Mouse (Mus musculus) stomach, embryonic 16.5 days (tissue): ENCODE data around the gene Mcpt8. TPM values are rescaled to one million over a fixed set of nuclear protein-coding genes. Genes with fewer than 3 reads are reported as not detected.
"Not testable (repeated sequence)": the region's sequence is repeated elsewhere in the genome, so short reads cannot be mapped to it uniquely, and the experiment has no call there.

ENCODE experiments used
- ATAC-seq: fragments of 200-750 bp; cut with Nextera tagmentation; 2 replicates; pipeline ENCODE4 v1.8.0; 2017; ENCODE audit warnings: moderate number of reproducible peaks, moderate TSS enrichment; ENCODE audit not compliant: insufficient read depth, low FRiP score
- H3K27ac ChIP-seq: fragments of 300-500 bp; sonication (generic); 2 replicates; pipeline ENCODE4 v1.5.1; 2014; ENCODE audit warnings: low read length
- H3K27me3 ChIP-seq: fragments of 300-500 bp; sonication (generic); 2 replicates; pipeline ENCODE4 v1.6.1; 2014; ENCODE audit warnings: low read length, control low read depth, mixed read lengths; ENCODE audit not compliant: control insufficient read depth, insufficient read depth
- H3K36me3 ChIP-seq: fragments of 300-500 bp; sonication (generic); 2 replicates; pipeline ENCODE4 v1.6.1; 2014; ENCODE audit warnings: low read length; ENCODE audit not compliant: control insufficient read depth, insufficient read depth
- H3K4me1 ChIP-seq: fragments of 300-500 bp; sonication (generic); 2 replicates; pipeline ENCODE4 v1.6.1; 2014; ENCODE audit warnings: low read length, control low read depth, mixed read lengths; ENCODE audit not compliant: control insufficient read depth, insufficient read depth
- H3K4me2 ChIP-seq: fragments of 300-500 bp; sonication (generic); 2 replicates; pipeline ENCODE4 v1.6.1; 2014; ENCODE audit warnings: low read depth, low read length, mixed read lengths
- H3K4me3 ChIP-seq: fragments of 300-500 bp; sonication (generic); replicated peaks from 2 replicates; pipeline ENCODE4 v1.5.1; 2014; ENCODE audit warnings: mild to moderate bottlenecking, low read length
- H3K9ac ChIP-seq: fragments of 300-500 bp; sonication (generic); 2 replicates; pipeline ENCODE4 v1.6.1; 2014; ENCODE audit warnings: low read length
- H3K9me3 ChIP-seq: fragments of 300-500 bp; sonication (generic); replicated peaks from 2 replicates; pipeline ENCODE4 v1.6.1; 2016; ENCODE audit warnings: low read length, control low read depth; ENCODE audit not compliant: control insufficient read depth
- WGBS: fragments of 180-500 bp; shearing (Covaris S2); extraction: QIAGEN DNeasy Blood & Tissue Kit; methylation state at CpG from one replicate; pipeline ENCODE4 v1.1.7; 2014; 5-methylcytosine and 5-hydroxymethylcytosine counted together
- polyA plus RNA-seq: library from polyadenylated mRNA; unstranded; fragments of >200 nt; fragmentation: Nextera tagmentation; extraction: Ambion mirVana; gene quantifications from 2 replicates; pipeline ENCODE4 v1.2.1, GENCODE M21; 2015

Mcpt8 gene
- polyA plus RNA-seq, 1 experiment from 2014 or later: 4.3 TPM

DNA sequence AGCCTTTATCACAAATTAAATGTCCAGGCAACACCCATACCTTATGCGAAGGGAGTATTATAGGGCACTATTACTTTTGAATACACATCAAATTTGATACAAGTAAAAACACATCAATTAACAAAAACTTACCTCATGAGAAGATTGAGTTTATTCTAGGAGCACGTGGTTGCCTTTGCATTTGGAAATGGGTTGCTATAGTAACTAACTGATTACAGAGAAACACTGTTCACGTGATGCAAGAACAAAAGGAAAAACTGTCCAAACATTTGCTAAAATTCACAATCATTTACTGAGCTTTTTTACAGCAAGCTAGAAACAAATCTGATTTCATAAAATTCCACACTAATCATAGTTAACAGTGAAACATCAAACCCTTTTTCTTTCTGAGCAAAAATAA lies 18.4 kb upstream of the Mcpt8 start:
- no peak for ATAC-seq
- no peaks in the 10 kb centered on the region for H3K4me1 ChIP-seq
- no peak overlapping the region for H3K9ac ChIP-seq
- H3K4me2 ChIP-seq: no peak overlapping the region
- no peaks in the 10 kb centered on the region for H3K9me3 ChIP-seq
- H3K27ac ChIP-seq: no peak overlapping the region
- 56% methylated on average over 3 of the region's 3 CpGs for WGBS
- H3K27me3 ChIP-seq: no peaks in the 10 kb centered on the region
- no peak overlapping the region for H3K4me3 ChIP-seq
- no peaks in the 10 kb centered on the region for H3K36me3 ChIP-seq

DNA sequence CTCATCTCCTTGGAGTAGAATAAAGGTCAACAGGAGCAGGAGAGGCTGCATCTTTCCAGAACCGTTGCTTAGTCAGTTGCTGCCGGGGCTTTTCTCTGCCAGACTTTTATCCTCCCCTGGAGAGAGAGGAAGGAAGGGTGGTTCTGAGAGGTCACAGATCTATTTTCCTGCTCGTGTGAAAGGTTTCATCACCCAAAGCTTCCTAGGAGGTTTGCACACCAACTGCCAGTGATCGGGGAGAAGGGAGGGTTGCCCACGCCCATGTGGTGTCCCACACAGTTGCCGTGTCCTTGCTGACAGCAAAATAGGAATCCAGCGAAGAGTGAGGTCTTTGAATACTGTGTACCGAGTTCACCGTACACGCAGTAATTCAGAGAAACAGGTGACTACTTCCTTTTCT lies 17.3 kb upstream of the Mcpt8 start, which contains the start of gene Ctsg:
Ctsg (minus strand) TSS at position 189 of the 400 bp plus-strand sequence.
- H3K4me1 ChIP-seq: no peaks in the 10 kb centered on the region
- no peak for ATAC-seq
- no peaks in the 10 kb centered on the region for H3K36me3 ChIP-seq
- no peaks in the 10 kb centered on the region for H3K27me3 ChIP-seq
- H3K9me3 ChIP-seq: no peaks in the 10 kb centered on the region
- no peak within 1 kb of the TSS for H3K4me3 ChIP-seq
- no peak within 1 kb of the TSS for H3K9ac ChIP-seq
- no peak within 1 kb of the TSS for H3K4me2 ChIP-seq
- H3K27ac ChIP-seq: no peak within 1 kb of the TSS
- 65% methylated on average over 10 of the region's 10 CpGs for WGBS

DNA sequence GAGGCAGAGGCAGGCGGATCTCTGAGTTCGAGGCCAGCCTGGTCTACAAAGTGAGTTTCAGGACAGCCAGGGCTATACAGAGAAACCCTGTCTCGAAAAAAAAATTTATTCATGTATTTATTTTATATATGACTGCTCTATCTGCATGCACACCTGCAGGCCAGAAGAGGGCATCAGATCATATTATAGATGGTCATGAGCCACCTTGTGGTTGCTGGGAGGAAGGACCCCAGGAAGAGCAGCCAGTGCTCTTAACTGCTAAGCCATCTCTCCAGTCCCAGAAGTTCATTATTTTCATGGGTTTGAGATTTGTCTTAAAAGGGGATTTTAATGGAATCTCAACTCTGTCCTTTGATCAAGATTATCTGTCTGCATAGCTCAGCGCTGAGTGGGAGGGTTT lies 13.9 kb upstream of the Mcpt8 start:
- Histone ChIP-seq H3K27me3 (no peaks in the 10 kb centered on the region), H3K4me2 (no peak overlapping the region), H3K9ac (no peak overlapping the region), H3K4me1 (no peaks in the 10 kb centered on the region), H3K36me3 (no peaks in the 10 kb centered on the region), H3K4me3 (no peak overlapping the region), H3K27ac (no peak overlapping the region), H3K9me3 (no peaks in the 10 kb centered on the region)
- no peak for ATAC-seq
- WGBS: 76% methylated on average over 4 of the region's 4 CpGs

DNA sequence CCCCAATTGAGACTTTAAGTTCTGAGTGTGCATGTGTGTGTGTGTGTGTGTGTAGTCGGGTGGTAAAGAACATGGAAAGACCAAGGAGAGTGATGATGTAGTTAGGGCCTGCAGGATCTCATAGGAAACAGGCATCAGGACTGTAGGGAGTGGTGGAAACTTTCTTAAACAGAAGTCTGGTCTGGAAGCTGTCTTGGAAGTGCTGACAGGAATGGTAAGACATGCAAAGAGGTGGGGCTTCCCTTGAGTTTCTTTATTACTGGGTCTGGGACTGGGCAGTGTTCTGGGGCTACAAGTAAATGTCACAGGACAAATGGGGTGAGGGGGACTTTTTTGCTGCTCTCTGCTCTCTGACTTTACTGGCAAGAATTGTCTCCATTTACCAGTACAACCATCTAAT lies 12.5 kb upstream of the Mcpt8 start:
- ATAC-seq: peak; percentile 40; the same call in 1 of the 2 replicates
- Histone ChIP-seq H3K27me3 (no peaks in the 10 kb centered on the region), H3K4me2 (no peak overlapping the region), H3K4me1 (no peaks in the 10 kb centered on the region), H3K9me3 (no peaks in the 10 kb centered on the region), H3K9ac (no peak overlapping the region), H3K27ac (no peak overlapping the region), H3K4me3 (no peak overlapping the region), H3K36me3 (no peaks in the 10 kb centered on the region)
- 67% methylated on average over 1 of the region's 1 CpGs for WGBS

DNA sequence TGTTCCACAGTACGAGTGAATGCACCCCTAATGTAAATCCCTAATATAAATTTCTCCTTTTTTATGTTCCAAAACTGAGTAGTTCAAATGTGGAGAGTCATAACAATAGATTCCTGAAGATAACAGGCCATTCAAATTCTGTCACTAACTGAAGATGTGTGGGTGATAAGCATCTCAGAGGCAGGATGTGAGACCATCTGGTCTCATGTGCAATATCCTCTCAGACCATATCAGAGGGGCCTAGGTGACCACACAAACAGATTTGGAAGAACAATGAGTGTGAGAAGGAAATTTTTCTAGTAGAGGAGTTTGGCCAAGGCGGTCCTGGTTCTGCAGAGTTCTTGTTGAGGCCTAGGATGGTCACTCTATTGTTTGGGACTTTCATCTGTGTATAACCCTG lies 8.3 kb upstream of the Mcpt8 start:
- Histone ChIP-seq H3K9me3 (no peaks in the 10 kb centered on the region), H3K4me2 (no peak overlapping the region), H3K27ac (no peak overlapping the region), H3K36me3 (no peaks in the 10 kb centered on the region), H3K4me1 (no peaks in the 10 kb centered on the region), H3K9ac (no peak overlapping the region), H3K27me3 (no peaks in the 10 kb centered on the region), H3K4me3 (no peak overlapping the region)
- ATAC-seq: no peak
- WGBS: 62% methylated on average over 2 of the region's 2 CpGs

DNA sequence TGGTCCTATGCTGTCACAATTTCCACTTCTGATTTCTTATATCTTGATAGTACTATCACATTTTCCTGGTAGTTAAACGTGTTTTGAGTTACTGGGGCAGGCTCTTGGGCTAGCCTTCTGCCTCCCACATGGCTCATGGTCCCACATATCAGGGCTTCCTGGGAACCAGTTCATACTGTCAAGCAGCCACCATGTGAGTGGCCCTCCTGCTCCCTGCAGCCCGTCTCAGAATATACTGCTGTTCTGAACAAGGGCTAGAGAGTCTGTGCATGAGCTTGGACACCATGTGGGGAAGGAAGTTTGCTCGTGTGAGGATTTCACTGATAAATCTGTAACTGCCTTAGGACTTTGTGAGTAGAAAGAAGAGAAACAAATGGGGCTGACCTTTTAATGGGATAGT lies 1.6 kb upstream of the Mcpt8 start:
- H3K4me2 ChIP-seq: no peak overlapping the region
- 68% methylated on average over 3 of the region's 3 CpGs for WGBS
- H3K9me3 ChIP-seq: no peaks in the 10 kb centered on the region
- no peak overlapping the region for H3K9ac ChIP-seq
- no peaks in the 10 kb centered on the region for H3K36me3 ChIP-seq
- no peak for ATAC-seq
- H3K4me1 ChIP-seq: no peaks in the 10 kb centered on the region
- H3K4me3 ChIP-seq: no peak overlapping the region
- H3K27me3 ChIP-seq: no peaks in the 10 kb centered on the region
- H3K27ac ChIP-seq: no peak overlapping the region

DNA sequence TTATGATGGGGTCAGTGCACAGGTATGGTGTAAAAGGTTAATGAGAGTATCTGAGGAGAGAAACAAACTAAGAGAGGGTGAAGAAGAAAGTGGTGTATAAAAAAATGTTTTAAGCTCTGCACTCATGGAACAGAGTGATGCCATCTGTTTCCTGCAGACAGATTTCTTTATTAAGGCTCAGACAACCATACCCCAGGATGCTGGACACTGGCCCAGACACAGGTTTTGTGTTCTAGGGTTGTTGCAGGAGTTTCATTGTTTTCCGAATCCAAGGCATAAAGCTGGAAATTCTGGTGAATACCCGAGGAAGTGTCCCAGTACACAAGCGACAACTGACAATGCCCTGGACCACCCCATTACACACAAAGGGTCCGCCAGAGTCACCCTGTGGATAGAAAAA lies 3.1 kb downstream of the Mcpt8 start:
- no peak overlapping the region for H3K27ac ChIP-seq
- H3K36me3 ChIP-seq: no peaks in the 10 kb centered on the region
- no peaks in the 10 kb centered on the region for H3K9me3 ChIP-seq
- no peak for ATAC-seq
- H3K4me2 ChIP-seq: no peak overlapping the region
- no peak overlapping the region for H3K9ac ChIP-seq
- H3K27me3 ChIP-seq: no peaks in the 10 kb centered on the region
- no peak overlapping the region for H3K4me3 ChIP-seq
- WGBS: 85% methylated on average over 4 of the region's 4 CpGs
- no peaks in the 10 kb centered on the region for H3K4me1 ChIP-seq

DNA sequence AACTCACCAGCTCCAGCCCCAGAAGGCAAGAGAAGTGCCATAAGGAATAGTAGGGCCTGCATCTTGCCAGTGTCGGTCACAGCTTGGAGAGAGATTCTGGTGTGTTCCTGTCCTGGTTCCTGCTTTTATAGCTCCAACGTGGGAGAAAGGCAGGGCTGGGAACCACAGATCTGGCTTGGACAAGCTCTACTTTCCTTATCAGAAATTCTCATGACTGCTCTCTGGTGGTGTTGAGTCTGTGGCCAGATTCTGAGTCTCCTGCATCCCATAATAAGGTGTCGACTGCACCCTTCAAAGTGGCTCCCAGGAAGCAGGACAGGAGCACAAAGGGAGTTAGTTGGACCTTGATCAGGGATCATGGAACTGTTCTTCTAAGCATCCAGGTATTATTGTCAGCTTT lies 22.9 kb downstream of the Mcpt8 start, which contains the start of gene Mcpt4:
Mcpt4 (minus strand) TSS at position 101 of the 400 bp plus-strand sequence.
- WGBS: 68% methylated on average over 3 of the region's 3 CpGs
- not testable (repeated sequence) for H3K27ac ChIP-seq, H3K9me3 ChIP-seq, H3K4me1 ChIP-seq, H3K9ac ChIP-seq, H3K27me3 ChIP-seq, H3K4me2 ChIP-seq, H3K36me3 ChIP-seq, ATAC-seq, H3K4me3 ChIP-seq

DNA sequence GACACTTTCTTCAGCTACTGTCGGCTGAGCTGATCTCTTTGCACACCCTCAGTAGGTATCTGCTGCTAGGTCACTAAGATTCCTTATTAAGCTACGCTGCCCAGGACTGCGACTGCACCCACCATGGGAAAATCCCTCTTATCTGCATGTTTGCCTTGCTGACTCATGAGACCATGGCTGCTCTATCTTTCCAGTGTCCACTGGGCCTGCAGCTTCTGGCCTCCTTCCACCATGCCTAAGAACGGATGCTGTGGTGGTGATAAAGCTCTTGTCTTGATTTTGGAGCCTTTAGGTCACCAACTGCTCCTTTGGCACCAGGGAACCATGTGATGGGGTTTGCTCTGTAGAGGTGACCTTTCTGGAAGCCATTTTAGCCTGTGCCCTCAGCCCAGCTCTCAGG lies 27.4 kb downstream of the Mcpt8 start:
- H3K27me3 ChIP-seq: no peaks in the 10 kb centered on the region
- WGBS: 64% methylated on average over 4 of the region's 4 CpGs
- no peaks in the 10 kb centered on the region for H3K4me1 ChIP-seq
- no peak overlapping the region for H3K4me2 ChIP-seq
- H3K4me3 ChIP-seq: no peak overlapping the region
- no peak overlapping the region for H3K27ac ChIP-seq
- H3K36me3 ChIP-seq: no peaks in the 10 kb centered on the region
- no peak overlapping the region for H3K9ac ChIP-seq
- ATAC-seq: no peak
- no peaks in the 10 kb centered on the region for H3K9me3 ChIP-seq

DNA sequence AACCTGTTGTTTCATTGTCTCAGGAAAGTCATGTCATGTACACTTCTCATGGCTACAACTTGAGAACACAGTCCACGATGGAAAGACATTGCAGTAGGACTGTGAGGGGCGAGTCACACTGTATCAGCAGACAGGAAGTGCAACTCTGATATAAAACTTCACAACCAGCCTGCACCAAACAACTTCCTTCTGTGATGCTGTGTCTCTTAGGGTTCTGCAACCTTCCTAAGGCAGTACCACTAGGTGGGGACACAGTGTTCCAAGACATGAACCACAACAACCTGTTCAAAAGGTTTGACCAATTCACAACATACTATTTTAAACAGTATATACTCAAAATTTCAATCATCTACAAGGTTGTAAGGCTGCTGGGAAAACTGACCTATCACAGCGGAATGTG lies 29.7 kb downstream of the Mcpt8 start:
- no peak overlapping the region for H3K4me3 ChIP-seq
- no peak overlapping the region for H3K4me2 ChIP-seq
- no peaks in the 10 kb centered on the region for H3K4me1 ChIP-seq
- H3K27me3 ChIP-seq: no peaks in the 10 kb centered on the region
- ATAC-seq: no peak
- H3K36me3 ChIP-seq: no peaks in the 10 kb centered on the region
- no peak overlapping the region for H3K27ac ChIP-seq
- H3K9me3 ChIP-seq: no peaks in the 10 kb centered on the region
- H3K9ac ChIP-seq: no peak overlapping the region
- WGBS: 74% methylated on average over 3 of the region's 3 CpGs
